Mouse (Mus musculus) cerebellum, adult 11-12 months (tissue): Measurements from ENCODE around the gene Nudt9.

Experiments
- DNase-seq: peaks from one replicate; pipeline ENCODE4 v3.0.0; 2022

Nudt9 gene

GRCm38 (mm10) chr5:104039154-104039932, 6.8 kb upstream of the Nudt9 start:
- no peak for DNase-seq

DNA sequence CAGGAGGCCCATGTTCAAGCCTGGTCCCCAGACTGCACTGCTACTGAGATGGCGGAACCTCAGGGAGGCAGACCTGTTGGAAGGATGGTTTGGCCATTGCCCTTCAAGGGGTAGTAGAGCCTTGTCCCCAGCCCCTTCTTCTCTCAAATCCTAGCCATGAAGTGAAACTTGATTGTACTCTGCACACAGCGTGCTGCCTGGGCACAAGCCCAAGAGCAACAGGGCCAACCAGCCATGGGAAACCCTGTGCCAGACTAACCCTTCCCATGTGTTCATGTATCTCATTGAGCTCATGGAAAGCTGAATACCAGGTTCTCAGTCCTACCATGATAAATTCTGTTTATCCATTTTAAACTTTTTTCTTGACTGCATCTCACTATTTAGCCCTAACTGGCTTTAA, 3.2 kb upstream of the Nudt9 start:
- DNase-seq = no peak

- no peak for DNase-seq
Observed at GRCm38 (mm10) chr5:104043704-104044103, 2.4 kb upstream of the Nudt9 start.

- peak; percentile 19 for DNase-seq
Observed at GRCm38 (mm10) chr5:104047200-104048105, 1.3 kb downstream of the Nudt9 start.

DNA sequence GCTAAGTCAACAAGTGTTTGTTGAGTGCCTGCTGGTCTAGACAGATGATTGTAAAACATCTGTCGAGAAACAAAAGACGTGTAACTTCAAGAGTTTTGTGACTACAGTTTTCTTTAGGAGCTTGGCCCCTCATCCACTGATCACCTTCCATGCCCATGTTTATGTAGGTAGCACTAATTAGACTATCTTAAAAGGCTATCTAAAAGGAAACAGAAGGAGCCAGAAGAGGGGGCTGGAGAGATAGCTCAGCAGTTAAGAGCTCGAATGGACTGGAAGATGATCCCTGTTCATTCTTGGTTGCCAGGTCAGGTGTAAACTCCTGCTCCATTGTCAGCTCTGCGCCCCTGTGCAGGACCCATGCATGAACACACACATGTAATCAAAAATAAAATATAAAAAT, 2.0 kb downstream of the Nudt9 start:
- no peak for DNase-seq

GRCm38 (mm10) chr5:104052956-104053355, 6.8 kb downstream of the Nudt9 start:
- no peak for DNase-seq

DNA sequence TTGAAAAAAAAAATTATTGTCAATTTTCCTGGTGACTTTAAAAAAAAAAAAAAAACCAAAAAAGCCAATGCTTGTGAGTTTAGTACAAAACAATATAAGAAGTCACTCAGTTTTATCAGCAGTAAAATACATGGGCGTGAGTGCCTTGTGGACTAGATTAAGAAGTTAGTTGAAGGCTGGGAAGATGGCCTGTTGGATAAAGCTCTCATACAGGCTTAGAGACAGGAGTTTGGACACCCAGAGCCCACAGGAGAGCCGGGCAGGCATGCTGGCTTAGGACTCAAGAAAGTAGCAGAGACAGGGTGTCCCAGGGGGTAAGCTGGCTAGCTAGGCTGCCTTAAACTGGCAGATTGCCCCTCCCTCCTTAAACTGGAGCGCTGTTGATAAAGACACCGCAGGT, 8.8 kb downstream of the Nudt9 start:
- DNase-seq = no peak

- no peak for DNase-seq
Observed at GRCm38 (mm10) chr5:104055816-104056215, 9.7 kb downstream of the Nudt9 start.

GRCm38 (mm10) chr5:104056295-104056694, 10.2 kb downstream of the Nudt9 start:
- no peak for DNase-seq

DNA sequence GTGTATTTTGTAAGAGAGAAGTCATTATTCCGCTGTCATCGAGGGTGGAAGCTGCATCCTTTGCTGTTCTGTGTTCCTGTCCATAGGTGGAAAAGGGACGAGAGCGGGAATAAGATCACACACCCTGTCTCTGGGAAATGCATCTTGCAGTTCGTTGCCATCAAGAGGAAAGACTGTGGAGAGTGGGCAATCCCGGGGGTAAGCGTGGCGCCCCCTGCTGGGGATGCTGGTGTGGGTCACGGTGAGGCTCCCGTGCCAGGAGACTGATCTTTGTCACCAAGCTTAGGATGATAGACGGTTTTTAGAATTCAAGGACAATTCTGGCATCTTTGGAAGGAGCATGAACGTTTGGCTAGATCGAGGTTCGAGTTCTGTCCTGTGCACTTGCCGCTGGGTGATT, 11.9 kb downstream of the Nudt9 start:
- DNase-seq = no peak

GRCm38 (mm10) chr5:104059628-104060027, 13.5 kb downstream of the Nudt9 start:
- no peak for DNase-seq

GRCm38 (mm10) chr5:104060429-104060828, 14.3 kb downstream of the Nudt9 start:
- no peak for DNase-seq

GRCm38 (mm10) chr5:104061936-104062772, 16.0 kb downstream of the Nudt9 start:
- DNase-seq = peak; percentile 26

DNA sequence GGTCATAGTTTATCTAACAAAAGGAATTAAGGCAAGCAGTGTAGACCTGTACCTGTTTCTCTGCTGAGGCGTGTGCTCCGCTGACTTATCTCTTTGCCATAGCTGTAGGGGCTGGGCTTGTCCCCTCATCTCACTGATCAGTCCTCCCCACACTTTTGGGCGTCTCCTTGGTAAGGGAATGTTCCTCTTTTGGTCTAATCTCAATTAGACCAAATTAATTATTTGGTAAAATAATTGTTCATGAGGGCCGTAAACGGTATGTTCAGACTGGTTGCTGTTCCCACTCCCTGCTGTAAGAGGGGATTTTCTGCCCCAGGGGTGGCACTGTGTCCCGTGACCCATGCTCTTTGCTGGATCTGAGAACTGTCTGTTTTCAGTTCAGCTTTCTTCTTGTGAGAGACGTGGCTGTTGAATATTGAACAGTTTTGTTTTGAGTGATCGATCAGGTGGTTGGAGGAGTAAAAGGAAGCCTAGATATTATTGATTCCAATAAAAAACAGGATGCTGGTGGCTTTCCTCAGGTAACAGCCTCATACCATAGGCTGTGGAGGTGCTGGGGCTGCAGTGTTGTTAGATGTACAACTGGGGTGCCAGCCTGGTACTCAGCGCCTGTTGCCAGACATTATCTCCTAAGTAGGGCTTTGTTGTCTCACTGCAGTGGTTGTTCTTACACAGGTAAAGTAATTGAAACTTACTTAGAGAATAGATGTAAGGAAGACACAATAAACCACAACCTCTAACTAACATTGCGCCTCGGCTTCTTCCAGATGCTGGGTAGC, 16.9 kb downstream of the Nudt9 start:
- DNase-seq = no peak

- no peak for DNase-seq
Observed at GRCm38 (mm10) chr5:104068751-104069150, 22.6 kb downstream of the Nudt9 start.

DNA sequence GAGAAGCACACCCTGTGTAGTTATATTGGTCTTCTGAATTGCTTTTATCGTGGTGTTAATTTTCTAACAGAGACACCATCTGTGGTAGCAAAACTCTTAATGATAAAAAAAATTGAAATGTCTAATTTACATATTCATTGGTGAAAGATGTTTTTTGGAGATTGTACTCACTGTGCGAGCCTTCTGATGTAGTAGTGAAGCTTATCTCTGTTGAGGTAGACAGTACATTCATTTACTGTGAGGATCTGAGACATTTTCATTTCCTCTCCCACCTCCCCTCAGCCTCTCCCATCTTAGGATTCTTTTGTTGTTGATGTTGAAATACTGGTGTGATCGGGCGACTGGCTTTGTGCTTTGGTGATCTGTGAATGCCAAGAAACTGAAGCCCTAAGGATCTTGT, 24.9 kb downstream of the Nudt9 start:
- DNase-seq = no peak

DNA sequence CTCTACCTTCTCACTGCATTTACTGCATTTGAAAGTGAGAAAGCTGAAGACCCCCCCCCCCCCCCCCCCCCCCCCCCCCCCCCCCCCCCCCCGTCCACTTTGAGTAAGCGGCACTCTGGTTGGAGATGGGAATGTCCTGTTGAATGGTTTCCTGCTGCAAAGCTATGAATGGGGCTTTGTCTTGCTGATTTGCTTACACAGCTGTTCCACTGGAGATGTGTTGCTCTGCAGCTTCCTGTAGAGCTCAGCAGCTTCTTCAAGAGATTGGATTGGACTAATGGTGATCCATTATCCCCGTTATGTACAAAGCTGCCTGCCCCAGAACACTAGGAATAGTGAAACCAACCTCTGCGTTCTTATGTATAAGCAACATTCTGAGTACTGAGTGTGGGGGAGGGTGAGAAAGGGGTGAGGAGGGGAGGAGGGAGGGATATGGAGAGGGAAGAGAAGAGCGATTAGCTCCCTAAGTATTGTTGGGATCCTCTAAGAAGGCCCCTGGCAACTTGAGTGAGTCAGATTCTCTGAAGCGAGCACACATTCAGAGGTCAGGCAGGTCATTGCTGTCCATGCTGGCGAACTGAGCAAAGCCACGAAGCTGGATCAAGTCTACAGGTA, 26.3 kb downstream of the Nudt9 start:
- no peak for DNase-seq

DNA sequence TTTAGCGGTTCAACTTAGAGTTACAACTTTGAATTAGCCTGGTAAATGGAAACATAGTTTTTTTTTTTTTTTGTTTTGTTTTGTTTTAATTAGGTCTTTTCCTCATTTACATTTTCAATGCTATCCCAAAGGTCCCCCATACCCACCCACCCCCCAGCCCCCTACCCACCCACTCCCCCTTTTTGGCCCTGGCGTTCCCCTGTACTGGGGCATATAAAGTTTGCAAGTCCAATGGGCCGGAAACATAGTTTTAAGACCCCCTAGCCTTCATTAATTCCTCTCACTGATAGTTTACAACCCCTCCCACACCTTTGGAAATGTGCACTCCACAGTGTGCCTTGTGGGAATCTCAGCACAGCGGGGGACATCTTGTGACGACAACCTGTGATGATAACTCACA, 27.5 kb downstream of the Nudt9 start:
- DNase-seq = no peak

DNA sequence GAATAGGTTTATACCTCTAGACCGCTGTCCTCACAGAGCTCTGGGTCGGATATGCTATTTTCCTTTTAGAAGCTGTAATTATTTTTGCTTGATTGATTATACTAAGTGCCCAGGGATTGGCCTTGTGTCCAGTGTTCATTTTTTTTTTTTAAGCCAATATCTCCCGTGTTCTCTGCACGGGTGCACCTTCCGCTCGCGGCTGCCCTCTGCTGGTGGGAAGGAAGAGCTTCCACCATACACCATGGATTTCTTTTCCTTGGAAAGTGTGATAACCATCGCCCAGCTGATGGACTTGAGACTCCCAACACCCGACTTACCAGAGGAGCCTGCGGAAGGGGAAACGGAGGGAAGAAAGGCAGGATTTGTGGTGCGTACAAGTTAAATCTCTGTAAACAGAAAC, 28.3 kb downstream of the Nudt9 start:
- DNase-seq = peak; percentile 43

- DNase-seq = no peak
Observed at GRCm38 (mm10) chr5:104076361-104076760, 30.3 kb downstream of the Nudt9 start.

DNA sequence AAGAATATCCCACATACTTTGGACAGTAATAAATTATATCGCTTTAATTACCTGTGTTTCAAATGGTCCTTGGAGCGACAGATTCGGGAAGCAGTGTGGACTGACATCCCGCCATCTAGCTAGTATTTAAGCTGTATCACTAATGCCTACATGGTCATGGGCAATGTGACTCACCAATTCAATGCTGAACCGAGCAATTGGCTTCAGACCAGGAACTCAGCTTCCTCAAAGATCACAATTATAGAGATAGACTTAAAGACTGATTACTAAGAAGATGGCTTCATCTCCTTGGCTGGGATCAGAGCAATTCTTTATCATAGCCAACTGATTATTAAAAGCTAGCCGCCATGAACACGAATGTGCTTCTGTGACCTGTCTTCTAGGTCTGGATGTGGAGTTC, 31.4 kb downstream of the Nudt9 start, which contains the start of gene Gm17660:
Gm17660 (minus strand) TSS at position 101 of the 400 bp plus-strand sequence.
- DNase-seq = no peak

DNA sequence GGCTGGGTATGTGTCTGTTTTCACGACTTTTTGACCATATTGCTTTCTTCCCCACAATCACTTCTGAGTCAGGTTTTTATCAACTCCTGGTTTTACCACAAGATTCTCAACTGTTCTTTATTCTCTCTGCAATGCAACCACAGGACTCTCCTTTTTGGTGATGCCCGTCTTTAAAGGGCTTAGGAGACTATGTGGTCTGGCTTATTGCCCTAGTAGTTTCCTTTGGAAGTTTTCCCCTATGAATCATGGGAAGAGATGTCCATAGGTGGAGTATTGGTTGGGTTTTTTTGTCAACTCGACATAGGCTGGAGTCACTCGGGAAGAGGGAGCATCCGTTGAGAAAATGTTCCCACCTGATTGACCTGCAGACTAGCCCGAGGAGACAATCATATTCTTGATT, 34.6 kb downstream of the Nudt9 start:
- DNase-seq = no peak
